Mouse (Mus musculus) right cerebral cortex, postnatal 14 days (tissue): Measurements from ENCODE around the gene Gm44805.
"Not testable (repeated sequence)": the region's sequence is repeated elsewhere in the genome, so short reads cannot be mapped to it uniquely, and the experiment has no call there.

Experiments used
- DNase-seq: peaks from one replicate; pipeline ENCODE4 v3.0.0; 2022

The Gm44805 gene

GRCm38 (mm10) chr7:19698907-19699826, 17.9 kb upstream of the Gm44805 start, which contains the start of gene Apoe:
Gene Apoe, minus strand, starts transcription at chr7:19699188.
- DNase-seq, result peak; percentile 44

DNA sequence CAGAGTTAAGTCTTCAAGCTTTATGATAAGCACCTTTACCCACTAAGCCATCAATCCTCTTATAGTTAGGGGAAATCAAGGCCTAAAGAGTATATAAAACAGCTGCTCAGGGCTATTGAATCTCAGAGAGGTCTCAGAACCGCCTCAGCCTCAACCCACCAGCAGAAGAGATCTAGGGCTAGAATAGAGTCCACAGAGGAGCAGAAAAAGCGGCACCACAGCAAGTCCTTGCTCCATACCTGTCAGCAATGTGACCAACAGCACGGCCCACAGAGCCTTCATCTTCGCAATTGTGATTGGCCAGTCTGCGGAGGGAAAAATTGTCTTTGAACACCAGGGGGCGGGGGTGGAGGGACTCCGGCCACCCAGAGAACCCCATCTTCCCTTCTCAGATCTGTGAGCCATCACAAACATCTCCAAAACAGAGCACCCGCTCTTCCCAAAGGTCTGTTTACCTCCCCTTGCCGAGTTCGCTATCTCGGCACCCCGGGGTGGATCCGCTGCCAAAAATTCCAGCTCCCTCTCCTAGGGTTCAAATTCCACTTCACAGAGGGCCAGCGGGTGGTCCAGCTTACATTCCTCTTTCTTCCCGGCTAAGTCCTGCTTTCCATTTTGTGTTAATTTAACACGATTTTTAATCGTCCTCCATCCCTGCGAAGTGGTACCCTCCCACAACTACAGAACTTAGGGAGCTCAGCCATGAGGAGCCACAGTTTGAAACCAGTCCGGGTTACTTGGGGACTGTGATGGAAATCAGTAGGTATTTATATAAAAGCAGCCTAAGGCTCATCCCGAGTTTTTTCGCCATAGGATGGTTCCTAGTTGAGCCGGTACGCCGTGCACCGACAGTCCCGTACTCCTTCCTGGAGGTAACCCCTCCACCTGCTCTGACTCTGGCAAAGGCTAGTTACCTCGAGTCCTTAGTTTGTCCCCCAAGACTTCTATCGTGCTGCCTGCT, 17.0 kb upstream of the Gm44805 start:
- DNase-seq, result no peak

GRCm38 (mm10) chr7:19696336-19696873, 15.2 kb upstream of the Gm44805 start:
- no peak for DNase-seq

- DNase-seq, result no peak
These were observed 14.7 kb upstream of the Gm44805 start for GRCm38 (mm10) chr7:19695881-19696280.

GRCm38 (mm10) chr7:19695213-19695594, 14.0 kb upstream of the Gm44805 start:
- DNase-seq, result no peak

- no peak for DNase-seq
These were observed 13.4 kb upstream of the Gm44805 start for GRCm38 (mm10) chr7:19694336-19695212.

DNA sequence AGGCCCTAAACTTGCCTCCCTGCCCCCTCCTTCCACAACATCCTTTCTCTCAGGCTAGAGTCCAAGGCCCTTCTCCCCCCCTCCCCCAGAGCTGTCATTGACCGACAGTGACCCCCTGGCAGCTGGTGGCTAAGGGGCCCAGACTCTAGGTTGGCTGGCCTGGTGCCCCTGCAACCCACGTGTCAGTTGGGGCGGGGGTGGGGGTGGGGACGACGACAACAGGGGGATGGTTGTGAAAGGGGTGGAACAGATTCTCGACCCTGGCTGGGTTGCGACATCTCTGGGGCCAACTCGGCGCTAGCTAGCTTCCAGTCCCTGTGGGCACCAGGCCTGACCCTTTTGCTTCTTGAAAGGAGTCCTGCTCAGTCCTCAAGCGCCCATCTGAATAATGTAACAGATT, 12.2 kb upstream of the Gm44805 start:
- DNase-seq, result peak; percentile 55

DNA sequence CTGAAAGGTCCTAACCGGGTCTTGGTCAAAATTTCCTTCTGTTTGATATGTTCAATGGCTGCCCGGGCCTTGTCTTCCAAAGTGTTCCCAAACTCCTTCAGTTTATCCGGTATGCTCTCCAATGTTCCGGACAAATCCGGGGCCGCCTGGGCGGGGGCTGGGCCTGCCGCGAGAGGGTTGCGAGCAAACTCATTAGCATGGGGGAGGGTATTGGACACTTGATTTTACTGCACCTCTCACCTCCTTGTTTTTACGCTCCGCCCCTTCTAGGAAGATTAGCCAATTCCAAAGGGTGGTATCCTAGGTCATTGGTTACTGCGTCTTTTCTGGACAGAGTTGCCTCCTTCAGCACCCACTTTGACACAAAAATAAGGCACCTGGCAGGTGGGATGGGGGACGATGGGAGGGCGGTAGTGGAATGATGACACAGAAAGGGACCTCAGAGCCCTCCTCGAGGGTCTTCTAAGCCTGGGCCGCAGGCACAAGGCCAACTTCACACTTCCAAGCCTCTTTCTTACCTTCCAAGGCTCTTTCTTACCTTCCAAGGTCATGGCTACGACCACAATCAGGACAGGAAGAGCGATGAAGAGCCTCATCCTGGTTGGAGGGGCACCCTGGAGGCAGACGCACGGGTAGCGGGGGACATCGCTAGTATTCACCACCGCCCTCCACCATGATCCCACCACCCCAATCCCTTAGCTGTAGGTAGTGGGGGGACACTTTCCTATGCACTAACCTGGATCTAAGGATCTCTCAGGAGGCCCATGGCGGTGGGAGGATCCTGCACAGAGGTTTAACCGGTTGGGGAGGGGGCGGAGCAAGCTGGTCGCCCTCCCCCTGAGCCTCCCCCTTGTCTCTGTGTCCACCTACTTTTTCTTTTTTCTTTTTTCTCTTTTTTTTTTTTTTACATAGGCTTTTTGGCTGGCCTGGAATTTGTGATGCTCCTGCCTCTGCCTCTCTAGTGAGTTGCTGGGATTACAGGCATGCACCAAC, 10.9 kb upstream of the Gm44805 start, which contains the start of gene Apoc1:
TSS of gene Apoc1 (minus strand) at position 788 of the 993 bp plus-strand sequence.
- DNase-seq, result no peak

DNA sequence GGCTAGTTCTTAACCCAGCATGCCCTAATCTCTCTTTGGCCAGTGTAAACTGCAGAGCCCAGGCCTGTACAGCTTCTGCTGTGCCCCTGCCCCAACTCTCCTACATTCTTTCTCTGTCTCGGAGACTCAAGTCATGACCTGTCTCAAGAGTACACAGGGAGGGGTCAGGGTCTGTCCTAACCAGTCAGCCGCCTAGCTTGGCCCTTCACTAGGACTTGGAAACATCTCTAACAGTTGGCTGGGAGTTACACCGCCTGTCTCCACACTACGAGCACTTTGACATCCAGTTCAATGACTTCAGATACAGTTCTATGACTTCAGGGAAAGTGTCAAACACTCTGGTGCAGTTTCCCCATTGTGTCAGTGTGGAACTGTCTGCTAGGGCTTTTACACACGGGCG, 10.2 kb upstream of the Gm44805 start:
- DNase-seq, result no peak

DNA sequence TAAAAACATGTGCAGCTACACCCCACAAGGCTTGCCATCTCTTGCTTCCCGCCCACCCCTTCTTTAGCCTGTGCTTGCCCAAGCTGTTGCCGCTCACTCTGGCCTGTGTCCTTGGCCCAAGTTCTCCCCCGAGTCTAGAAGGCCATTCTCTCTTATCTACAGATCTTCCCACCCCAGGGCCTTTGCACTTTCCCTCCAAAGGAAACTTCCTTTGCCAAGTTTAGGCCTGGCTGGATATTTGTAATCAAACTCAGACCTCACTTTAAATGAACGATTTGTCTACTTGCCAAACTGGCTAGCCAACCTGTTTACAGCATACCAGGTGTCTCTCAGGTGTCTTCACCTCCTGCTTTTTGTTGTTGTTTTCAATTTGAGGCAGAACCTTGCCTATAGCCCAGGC, 9.6 kb upstream of the Gm44805 start:
- no peak for DNase-seq

DNA sequence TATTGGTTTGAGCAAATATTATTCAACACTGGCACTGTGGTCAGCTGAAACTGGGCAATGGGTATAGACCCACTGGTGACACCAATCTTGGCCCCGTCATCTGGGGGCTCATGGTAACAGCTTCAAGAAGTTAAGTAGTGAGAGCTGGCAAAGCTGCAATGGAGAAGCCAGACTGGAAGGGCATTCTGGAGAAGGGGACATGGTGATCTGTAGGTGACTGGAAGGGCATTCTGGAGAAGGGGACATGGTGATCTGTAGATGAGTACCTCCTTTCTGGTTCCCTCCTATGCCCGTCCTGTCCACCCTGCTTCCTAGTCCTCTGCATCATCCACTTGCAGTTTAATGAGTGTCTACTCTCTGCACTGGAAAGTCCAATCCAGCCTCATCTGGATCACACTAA, 7.4 kb upstream of the Gm44805 start:
- DNase-seq, result no peak

DNA sequence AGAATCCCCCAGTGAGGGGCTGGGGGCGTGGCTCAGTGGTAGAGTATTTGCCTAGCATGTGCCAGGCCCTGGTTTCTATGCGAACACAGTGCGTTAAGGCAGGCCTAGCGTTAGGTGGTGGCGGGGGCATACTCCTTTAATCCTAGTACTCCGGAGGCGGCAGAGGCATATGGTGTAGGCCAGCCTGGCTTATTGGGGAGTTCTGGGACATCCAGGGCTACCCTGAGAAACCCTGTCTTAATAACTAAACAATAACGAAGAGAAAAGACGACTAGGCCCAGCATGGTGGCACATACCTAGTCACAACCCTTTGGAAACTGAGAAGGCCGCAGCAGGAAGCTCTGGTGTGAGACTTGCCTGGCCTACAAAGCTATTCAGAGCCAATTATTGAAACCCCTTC, 6.9 kb upstream of the Gm44805 start:
- DNase-seq, result no peak

DNA sequence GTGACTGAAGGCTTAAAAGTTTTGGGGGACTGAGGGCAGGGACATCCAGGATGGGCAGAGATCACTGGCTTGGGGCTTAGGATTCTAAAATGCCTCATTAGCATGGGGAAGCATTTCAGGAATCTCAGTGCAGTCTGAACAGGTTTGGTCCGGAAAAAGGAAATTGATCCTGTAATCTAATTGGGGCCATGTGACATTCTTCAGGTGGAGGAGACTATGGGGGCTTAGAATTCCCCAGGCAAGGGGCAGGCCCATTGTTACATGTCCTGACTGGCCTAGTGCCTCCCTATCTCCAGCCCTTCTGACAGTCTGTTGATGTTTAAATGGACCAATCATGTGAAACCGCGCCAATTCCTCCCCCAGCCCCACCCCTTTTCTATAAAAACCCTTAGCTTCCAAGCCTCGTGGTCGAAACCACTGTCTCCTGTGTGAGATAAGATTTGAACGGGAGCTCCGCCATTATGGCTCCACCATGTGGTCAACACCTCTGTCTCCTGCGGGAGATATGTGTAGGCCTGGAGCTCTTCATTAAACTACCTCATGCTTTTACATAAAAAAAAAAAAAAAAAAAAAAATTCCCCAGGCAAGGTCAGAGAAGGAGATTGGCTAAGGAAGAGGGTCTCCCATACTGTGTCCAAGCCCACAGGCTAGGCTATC, 5.8 kb upstream of the Gm44805 start:
- DNase-seq, result not testable (repeated sequence)

DNA sequence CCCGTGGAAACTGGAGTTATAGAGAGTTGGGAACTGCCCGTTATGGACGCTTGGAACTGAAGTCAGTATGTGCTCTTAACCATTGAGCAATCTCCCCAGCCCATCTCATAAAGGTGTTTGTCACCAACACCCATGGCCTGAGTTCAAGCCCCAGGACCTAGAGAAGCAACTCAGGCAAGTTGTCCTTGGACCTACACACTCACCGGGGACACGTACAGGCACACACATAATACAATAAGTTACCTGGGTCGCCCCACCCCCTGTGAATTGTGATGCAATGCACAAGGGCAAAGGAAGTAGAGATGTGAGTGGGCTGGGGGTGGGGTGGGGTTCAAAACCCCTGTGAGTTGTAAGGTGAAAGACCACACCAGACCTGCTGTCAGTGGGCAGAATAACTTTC, 5.3 kb upstream of the Gm44805 start:
- DNase-seq, result no peak

GRCm38 (mm10) chr7:19685374-19685773, 4.2 kb upstream of the Gm44805 start:
- DNase-seq, result no peak

- no peak for DNase-seq
These were observed 2.6 kb upstream of the Gm44805 start for GRCm38 (mm10) chr7:19683771-19684201.

- DNase-seq, result no peak
These were observed 1.8 kb upstream of the Gm44805 start for GRCm38 (mm10) chr7:19682979-19683378.

DNA sequence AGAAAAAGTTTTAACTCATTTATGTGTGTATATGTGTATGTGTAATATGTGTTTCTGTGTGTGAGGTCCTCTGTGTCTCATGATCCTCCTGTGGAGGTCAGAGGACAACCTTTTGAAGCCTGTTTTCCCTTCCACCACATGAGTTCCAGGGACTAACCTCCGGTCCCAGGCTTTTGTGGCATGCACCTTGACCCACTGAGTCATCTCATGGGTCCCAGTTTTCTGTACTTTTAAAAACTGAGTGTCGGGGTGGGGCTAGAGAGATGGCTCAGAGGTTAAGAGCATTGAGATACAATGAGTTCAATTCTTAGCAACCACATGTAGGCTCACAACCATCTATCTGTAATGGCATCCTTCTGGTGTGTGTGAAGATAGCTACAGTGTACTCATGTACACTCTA, 521 bp downstream of the Gm44805 start:
- no peak for DNase-seq

DNA sequence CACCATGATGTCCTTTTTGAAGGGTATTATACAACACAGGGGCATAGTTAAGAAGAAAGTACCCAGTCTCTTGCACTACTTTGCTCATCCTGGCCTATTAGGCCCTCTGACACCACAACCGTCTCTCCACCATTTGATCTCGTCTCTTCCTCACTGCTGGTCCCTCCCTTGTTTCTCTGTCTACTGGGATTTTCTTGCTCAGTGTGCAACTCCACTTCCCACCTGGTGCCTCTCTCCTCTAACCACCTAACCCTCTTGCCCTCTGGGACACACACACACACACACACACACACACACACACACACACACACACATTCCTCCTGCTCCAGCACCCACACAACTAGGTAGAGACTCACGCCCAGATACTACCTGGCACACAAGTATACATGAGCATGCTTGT, 2.3 kb downstream of the Gm44805 start:
- no peak for DNase-seq

- DNase-seq, result no peak
These were observed 3.4 kb downstream of the Gm44805 start, which contains the start of gene Apoc2 for GRCm38 (mm10) chr7:19677872-19678271. Gene Apoc2, minus strand, starts transcription at chr7:19677941.
